Mouse (Mus musculus): ENCODE results near the gene Scn11a. TPM values are rescaled to one million over a fixed set of nuclear protein-coding genes. Genes with fewer than 3 reads are reported as not detected.

Gene Scn11a
- polyA plus RNA-seq, 1 experiment from 2014 or later: 0.04 TPM

DNA sequence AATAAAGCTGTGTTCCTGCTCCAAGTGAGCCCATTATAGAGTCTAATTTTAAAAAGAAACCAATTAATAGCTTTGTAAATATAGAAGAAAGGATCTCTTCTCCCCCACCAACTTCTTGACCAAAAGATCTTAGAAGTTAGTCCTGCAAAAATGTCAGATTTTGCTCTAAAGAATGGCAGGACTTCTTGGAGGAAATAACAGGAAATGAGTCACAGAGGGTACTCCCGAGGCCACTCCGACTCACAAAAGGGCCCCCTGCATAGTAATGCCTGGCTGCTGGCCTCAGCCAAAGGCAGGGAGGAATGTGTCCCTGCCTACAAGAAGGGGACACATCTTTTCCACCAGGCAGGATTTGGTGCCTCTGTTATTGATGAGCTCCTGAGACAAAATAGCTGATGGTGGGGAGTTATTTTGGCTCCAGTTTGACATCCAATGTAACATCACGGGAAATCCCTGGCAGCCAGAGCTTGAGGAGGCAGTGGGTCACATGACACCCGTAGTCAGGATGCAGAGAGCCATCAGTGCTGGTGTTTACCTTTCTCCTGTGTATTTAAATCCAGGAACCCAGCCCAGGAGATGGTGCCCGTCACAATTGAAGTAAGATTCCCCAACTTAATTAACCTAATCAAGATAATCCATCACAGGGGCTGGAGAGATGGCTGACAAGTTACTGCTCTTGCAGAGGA is 84.0 kb downstream of the Scn11a start:
- Histone ChIP-seq H3K4me2 (ENCODE audit: low read length) (no peak overlapping the region), H3K27me3 (replicated peaks; ENCODE audit: control insufficient read depth, insufficient read depth, low read length) (no peaks in the 10 kb centered on the region), H3K36me3 (ENCODE audit: control insufficient read depth, insufficient read depth, low read length) (no peaks in the 10 kb centered on the region), H3K4me1 (replicated peaks; ENCODE audit: control insufficient read depth, insufficient read depth, low read length) (no peaks in the 10 kb centered on the region), H3K9me3 (ENCODE audit: control insufficient read depth, low read length) (no peaks in the 10 kb centered on the region), H3K4me3 (ENCODE audit: low read depth, low read length) (no peak overlapping the region), H3K27ac (ENCODE audit: low read depth) (no peak overlapping the region), H3K9ac (ENCODE audit: low read length) (no peak overlapping the region)
- no peak for ATAC-seq (replicated peaks; ENCODE audit: low FRiP score, low TSS enrichment, low read depth)
- WGBS: 37% methylated on average over 5 of the region's 5 CpGs
- no peak for DNase-seq (ENCODE audit: low spot score)

GRCm38 (mm10) chr9:119728412-119729097 is 96.7 kb downstream of the Scn11a start:
- Histone ChIP-seq H3K27ac (ENCODE audit: low read depth) (no peak overlapping the region), H3K9ac (ENCODE audit: low read length) (no peak overlapping the region), H3K4me3 (ENCODE audit: low read depth, low read length) (no peak overlapping the region), H3K9me3 (ENCODE audit: control insufficient read depth, low read length) (no peaks in the 10 kb centered on the region), H3K36me3 (ENCODE audit: control insufficient read depth, insufficient read depth, low read length) (no peaks in the 10 kb centered on the region), H3K4me1 (replicated peaks; ENCODE audit: control insufficient read depth, insufficient read depth, low read length) (no peaks in the 10 kb centered on the region), H3K4me2 (ENCODE audit: low read length) (no peak overlapping the region), H3K27me3 (replicated peaks; ENCODE audit: control insufficient read depth, insufficient read depth, low read length) (no peaks in the 10 kb centered on the region)
- 84% methylated on average over 11 of the region's 11 CpGs for WGBS
- DNase-seq (ENCODE audit: low spot score): no peak
- no peak for ATAC-seq (replicated peaks; ENCODE audit: low FRiP score, low TSS enrichment, low read depth)

- DNase-seq (ENCODE audit: low spot score) (no peak), ATAC-seq (replicated peaks; ENCODE audit: low FRiP score, low TSS enrichment, low read depth) (no peak)
- Histone ChIP-seq H3K9me3 (ENCODE audit: control insufficient read depth, low read length) (no peaks in the 10 kb centered on the region), H3K36me3 (ENCODE audit: control insufficient read depth, insufficient read depth, low read length) (no peaks in the 10 kb centered on the region), H3K4me3 (ENCODE audit: low read depth, low read length) (no peak overlapping the region), H3K4me1 (replicated peaks; ENCODE audit: control insufficient read depth, insufficient read depth, low read length) (no peaks in the 10 kb centered on the region), H3K4me2 (ENCODE audit: low read length) (no peak overlapping the region), H3K9ac (ENCODE audit: low read length) (no peak overlapping the region), H3K27ac (ENCODE audit: low read depth) (no peak overlapping the region), H3K27me3 (replicated peaks; ENCODE audit: control insufficient read depth, insufficient read depth, low read length) (no peaks in the 10 kb centered on the region)
- WGBS: 90% methylated on average over 4 of the region's 4 CpGs
These were observed 98.3 kb downstream of the Scn11a start for GRCm38 (mm10) chr9:119726990-119727389.

DNA sequence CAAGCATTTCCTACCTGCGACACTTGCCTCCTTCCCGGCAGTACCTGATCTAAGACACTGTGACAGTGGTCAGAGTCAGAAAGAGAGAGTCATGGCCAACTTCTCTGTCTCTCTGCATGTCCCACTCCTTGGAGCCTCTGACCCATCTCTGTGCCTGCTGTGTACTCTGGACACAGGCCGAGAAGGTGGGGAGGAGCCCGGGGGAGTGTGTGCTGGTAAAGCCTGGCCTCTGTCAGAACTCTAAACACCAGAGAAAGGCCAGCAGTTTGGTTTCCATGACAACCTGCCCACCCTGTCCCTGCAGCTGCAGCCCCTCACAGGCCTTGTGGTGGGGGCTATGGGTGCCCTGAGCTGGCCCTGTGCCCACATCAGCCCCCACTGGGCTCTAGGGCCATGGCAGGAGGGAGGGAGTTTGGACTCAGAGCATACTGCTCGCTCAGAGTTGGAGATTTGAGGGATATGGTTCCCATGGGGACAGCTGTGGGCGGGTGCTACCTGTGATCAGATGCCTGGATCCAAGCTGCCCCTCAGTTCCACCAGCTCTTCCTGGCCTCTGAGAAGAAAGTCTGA is 99.9 kb downstream of the Scn11a start:
- DNase-seq (ENCODE audit: low spot score): no peak
- Histone ChIP-seq H3K27me3 (replicated peaks; ENCODE audit: control insufficient read depth, insufficient read depth, low read length) (no peaks in the 10 kb centered on the region), H3K4me3 (ENCODE audit: low read depth, low read length) (no peak overlapping the region), H3K4me2 (ENCODE audit: low read length) (no peak overlapping the region), H3K9me3 (ENCODE audit: control insufficient read depth, low read length) (no peaks in the 10 kb centered on the region), H3K27ac (ENCODE audit: low read depth) (no peak overlapping the region), H3K9ac (ENCODE audit: low read length) (no peak overlapping the region), H3K4me1 (replicated peaks; ENCODE audit: control insufficient read depth, insufficient read depth, low read length) (no peaks in the 10 kb centered on the region), H3K36me3 (ENCODE audit: control insufficient read depth, insufficient read depth, low read length) (no peaks in the 10 kb centered on the region)
- 51% methylated on average over 6 of the region's 6 CpGs for WGBS
- no peak for ATAC-seq (replicated peaks; ENCODE audit: low FRiP score, low TSS enrichment, low read depth)

GRCm38 (mm10) chr9:119719222-119719621 is 106.0 kb downstream of the Scn11a start, which contains the start of gene Scn10a:
Gene Scn10a (minus strand): TSS chr9:119719322.
- H3K4me1 ChIP-seq (replicated peaks; ENCODE audit: control insufficient read depth, insufficient read depth, low read length): no peaks in the 10 kb centered on the region
- no peaks in the 10 kb centered on the region for H3K36me3 ChIP-seq (ENCODE audit: control insufficient read depth, insufficient read depth, low read length)
- DNase-seq (ENCODE audit: low spot score): no peak
- H3K9ac ChIP-seq (ENCODE audit: low read length): no peak within 1 kb of the TSS
- 78% methylated on average over 11 of the region's 11 CpGs for WGBS
- no peak within 1 kb of the TSS for H3K4me3 ChIP-seq (ENCODE audit: low read depth, low read length)
- no peak within 1 kb of the TSS for H3K4me2 ChIP-seq (ENCODE audit: low read length)
- no peak for ATAC-seq (replicated peaks; ENCODE audit: low FRiP score, low TSS enrichment, low read depth)
- H3K27ac ChIP-seq (ENCODE audit: low read depth): no peak within 1 kb of the TSS
- no peaks in the 10 kb centered on the region for H3K27me3 ChIP-seq (replicated peaks; ENCODE audit: control insufficient read depth, insufficient read depth, low read length)
- H3K9me3 ChIP-seq (ENCODE audit: control insufficient read depth, low read length): no peaks in the 10 kb centered on the region

DNA sequence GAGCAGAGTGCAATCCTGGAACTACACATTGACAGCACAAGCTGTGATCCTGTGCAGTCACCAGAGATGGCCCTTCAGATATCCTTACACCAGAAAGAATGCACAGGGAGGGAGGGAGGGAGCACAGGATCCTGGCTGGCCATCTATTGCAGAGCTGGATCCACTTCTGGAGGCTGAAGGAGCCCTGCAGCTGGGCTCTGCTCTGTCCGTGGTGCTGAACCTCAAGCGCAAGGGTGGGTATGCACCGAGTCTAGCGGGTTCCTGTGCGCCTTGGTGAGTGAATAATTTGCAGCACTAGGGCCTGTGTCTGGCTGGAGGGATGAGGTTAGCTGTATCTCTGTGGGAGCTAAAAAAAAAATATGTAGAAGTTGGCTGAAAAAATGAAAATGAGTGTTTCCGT is 118.6 kb downstream of the Scn11a start:
- no peaks in the 10 kb centered on the region for H3K9me3 ChIP-seq (ENCODE audit: control insufficient read depth, low read length)

More for the DNA sequence above, 118.6 kb downstream of the Scn11a start:
- no peak overlapping the region for H3K27ac ChIP-seq (ENCODE audit: low read depth)
- DNase-seq (ENCODE audit: low spot score): peak; percentile 92
- H3K27me3 ChIP-seq (replicated peaks; ENCODE audit: control insufficient read depth, insufficient read depth, low read length): no peaks in the 10 kb centered on the region
- H3K4me3 ChIP-seq (ENCODE audit: low read depth, low read length): no peak overlapping the region
- WGBS: 13% methylated on average over 6 of the region's 6 CpGs
- no peaks in the 10 kb centered on the region for H3K4me1 ChIP-seq (replicated peaks; ENCODE audit: control insufficient read depth, insufficient read depth, low read length)
- H3K4me2 ChIP-seq (ENCODE audit: low read length): no peak overlapping the region
- H3K36me3 ChIP-seq (ENCODE audit: control insufficient read depth, insufficient read depth, low read length): no peaks in the 10 kb centered on the region
- ATAC-seq (replicated peaks; ENCODE audit: low FRiP score, low TSS enrichment, low read depth): no peak
- H3K9ac ChIP-seq (ENCODE audit: low read length): no peak overlapping the region

Other genes starting within 250 kb of the Scn11a start
- gene Scn5a, start 246.4 kb downstream of the Scn11a start, polyA plus RNA-seq (2014; fragmentation: Nextera tagmentation; extraction: Ambion mirVana): 0.55 and 0.69 TPM in 2 replicates
- gene Scn10a, start 106.1 kb downstream of the Scn11a start, polyA plus RNA-seq (2014; fragmentation: Nextera tagmentation; extraction: Ambion mirVana): not detected in 2 replicates
- 49.0 and 51.7 TPM in 2 replicates for gene Wdr48, start 69.4 kb upstream of the Scn11a start, polyA plus RNA-seq (2014; fragmentation: Nextera tagmentation; extraction: Ambion mirVana)
- 24.2 and 32.1 TPM in 2 replicates for gene Gorasp1, start 112.1 kb upstream of the Scn11a start, polyA plus RNA-seq (2014; fragmentation: Nextera tagmentation; extraction: Ambion mirVana)
- gene Ttc21a, start 112.2 kb upstream of the Scn11a start, polyA plus RNA-seq (2014; fragmentation: Nextera tagmentation; extraction: Ambion mirVana): 0.07 and 0.09 TPM in 2 replicates
- gene Csrnp1, start 159.2 kb upstream of the Scn11a start, polyA plus RNA-seq (2014; fragmentation: Nextera tagmentation; extraction: Ambion mirVana): 1.4 and 1.8 TPM in 2 replicates
- gene Xirp1, start 198.1 kb upstream of the Scn11a start, polyA plus RNA-seq (2014; fragmentation: Nextera tagmentation; extraction: Ambion mirVana): 0.03 TPM in 1 of 2 replicates, not detected in the other
- 7.6 and 10.2 TPM in 2 replicates for gene Cx3cr1, start 244.4 kb upstream of the Scn11a start, polyA plus RNA-seq (2014; fragmentation: Nextera tagmentation; extraction: Ambion mirVana)

All from intestine, embryonic 14.5 days (tissue).